Mouse (Mus musculus) embryonic fibroblast, embryonic 13.5 days (primary cell): Measurements from ENCODE around the gene 2900011O08Rik.

ENCODE experiments used
- CTCF ChIP-seq: IDR thresholded peaks from 2 replicates; pipeline ENCODE4 v1.5.1; 2011; ENCODE audit warnings: mild to moderate bottlenecking, control low read depth, low read length, moderate library complexity, borderline replicate concordance; ENCODE audit not compliant: insufficient read depth
- POLR2A ChIP-seq: IDR thresholded peaks from 2 replicates; pipeline ENCODE4 v1.6.1; 2011; ENCODE audit warnings: low read depth, mild to moderate bottlenecking, control low read depth, low read length, moderate library complexity

DNA sequence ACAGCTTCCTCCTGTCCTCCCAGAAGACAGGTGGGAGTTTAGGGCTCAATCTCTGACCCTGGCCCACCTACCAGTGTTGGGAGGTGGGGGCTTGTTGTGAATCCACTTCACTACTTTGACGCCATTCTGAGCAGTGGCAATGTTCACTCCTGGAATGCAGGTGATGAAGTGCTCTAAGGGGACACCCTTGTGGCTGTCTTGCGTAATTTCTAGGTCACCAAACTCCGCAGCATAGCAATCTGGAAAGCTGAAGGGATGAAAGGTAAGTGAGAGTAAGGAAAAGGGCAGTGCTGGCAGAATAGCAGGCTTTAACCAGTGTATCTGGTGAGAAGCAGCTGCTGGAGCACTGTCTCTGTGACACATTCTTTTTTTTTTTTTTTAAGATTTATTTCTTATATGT lies 145.0 kb downstream of the 2900011O08Rik start:
- TF ChIP-seq CTCF (no peak), POLR2A (no peak)
